Mouse (Mus musculus): ENCODE data around the gene Llgl2.

Gene Llgl2

DNA sequence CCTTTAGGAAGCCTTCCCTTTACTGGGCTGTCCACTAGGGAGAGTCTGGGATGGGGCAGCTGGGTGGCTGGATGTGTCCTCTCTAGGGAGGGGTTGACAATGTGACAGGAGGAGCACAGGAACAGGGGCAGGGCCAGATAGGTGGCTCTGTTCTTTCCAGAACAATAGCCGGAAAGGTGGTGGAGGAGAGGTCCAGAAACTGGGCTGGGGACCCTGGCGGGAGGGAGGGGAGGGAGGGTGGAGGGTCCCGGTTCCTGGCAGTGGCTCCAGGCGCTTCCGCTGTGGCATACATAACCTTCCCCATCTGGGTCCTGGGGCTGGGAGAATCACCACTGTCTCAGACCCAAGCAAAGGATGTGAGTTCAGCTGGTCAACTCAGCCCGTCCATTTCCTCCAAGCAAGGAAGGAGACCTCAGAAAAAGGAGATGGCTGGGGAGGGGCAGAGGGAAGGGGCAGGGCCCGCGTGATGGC, 14.5 kb upstream of the Llgl2 start:
- DNase-seq = peak; percentile 79

DNA sequence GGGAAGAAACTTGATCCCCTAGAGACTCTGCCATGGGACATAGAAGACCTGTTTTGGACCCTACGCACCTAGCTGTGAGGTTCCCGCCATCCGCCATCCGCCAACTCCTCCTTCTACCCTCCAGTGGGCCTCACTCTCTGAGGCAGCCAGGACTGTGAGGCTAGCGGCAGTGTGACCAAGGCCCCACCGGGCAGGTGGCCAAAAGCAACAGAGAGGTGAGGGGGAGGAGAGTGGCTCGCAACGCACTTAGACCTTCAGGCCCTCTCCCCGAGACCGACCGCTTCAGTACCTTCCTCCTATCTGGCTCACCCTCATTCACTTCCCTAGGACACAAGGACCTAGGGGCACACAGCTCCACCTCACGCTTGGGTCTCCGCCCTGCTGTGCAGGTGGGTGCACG, 13.5 kb upstream of the Llgl2 start:
- DNase-seq = peak; percentile 89

DNA sequence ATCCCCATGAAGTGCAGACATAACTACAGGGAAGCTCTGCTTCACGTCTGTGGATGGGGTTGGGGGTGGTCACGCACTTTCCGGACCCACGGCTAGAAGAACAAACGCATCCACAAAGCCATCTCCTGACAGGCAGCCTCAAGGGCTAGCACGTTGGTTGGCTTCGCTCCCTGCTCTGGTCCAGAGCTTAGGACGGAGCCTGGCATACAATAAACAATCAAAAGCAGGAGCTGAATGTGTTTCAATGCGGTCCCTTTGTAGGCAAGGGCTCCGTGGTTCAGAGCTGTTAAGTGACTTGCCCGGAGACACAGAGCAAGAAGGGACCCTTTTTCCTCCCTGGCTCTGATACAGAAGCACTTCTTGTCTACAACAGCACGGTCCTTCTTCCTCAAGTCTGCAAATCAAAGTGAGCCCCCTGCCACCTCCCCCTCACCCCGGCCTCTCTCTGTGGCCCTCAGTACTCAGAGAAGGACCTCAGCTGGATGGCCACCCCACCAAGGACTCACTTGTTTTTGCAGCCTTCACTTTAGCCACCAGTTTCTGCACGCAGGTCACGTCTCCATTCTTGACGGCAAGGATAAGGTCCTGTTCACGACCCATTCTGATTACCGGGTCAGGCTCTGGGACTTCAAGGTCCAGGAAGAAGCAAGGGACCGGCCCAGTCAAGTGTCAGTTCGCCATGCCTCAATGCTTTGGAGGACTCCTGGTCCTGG, 12.3 kb upstream of the Llgl2 start:
- DNase-seq = no peak

DNA sequence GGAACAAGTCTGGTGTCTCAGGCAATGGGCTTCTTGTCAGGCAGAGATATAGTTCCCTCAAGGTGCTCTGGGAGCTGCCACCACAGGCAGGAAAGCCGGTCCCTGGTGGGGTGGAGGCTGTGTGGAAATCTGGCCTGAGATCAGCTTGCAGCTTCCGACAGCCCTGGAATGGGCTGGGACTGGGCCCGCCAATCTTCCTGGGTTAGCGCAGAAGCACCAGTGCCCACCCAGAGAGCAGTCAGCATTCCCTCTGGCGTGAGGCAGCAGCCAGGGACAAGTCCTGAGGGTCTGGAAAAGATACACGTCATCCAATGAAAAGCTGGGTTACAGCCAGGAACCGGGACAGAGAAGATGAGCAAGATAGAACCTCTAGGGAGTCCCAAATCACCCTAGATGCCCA, 11.8 kb upstream of the Llgl2 start:
- peak; percentile 76 for DNase-seq

DNA sequence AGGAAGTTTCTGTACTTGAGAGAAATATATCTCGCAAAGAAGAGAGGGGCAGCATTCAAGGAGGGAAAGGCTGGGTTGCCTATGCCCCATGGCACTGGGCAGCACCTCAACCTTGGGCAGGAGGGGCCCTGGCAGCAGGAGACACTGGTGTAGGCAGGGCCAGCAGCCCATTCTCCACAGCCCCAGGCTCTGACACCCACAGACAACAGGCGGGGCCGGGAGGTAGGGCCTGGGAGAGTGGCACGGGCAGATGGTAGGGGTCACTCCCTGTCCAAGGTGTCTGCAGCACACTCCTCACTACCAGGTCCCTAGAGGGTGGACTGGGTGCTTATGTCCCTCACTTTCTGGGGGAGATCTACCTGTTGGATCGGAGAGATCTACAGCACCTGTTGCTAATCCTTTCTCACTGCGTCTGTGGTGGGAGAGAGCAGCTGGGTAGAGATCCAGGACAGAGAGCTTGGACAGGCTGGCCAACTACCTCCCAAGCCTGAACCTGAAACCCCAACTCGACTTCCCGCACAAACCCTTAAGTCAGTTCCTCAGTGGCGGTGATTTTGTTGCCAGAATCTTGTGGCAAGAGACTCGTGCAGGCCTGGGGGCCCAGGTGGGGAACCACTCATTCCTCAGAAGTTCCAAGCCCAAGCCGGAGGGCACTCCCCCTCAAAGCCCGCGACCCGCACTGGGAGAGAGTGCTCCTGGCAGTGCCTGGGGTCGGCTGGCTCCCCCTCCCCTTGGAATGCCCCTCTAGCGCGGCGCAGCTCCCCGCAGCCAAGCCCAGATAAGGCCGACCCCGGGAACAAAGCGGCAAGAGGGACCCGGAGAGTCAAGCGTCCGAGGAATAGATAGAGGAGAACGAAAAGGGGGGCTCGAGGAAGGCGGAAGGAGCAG, 11.1 kb upstream of the Llgl2 start:
- DNase-seq = peak; percentile 53

DNA sequence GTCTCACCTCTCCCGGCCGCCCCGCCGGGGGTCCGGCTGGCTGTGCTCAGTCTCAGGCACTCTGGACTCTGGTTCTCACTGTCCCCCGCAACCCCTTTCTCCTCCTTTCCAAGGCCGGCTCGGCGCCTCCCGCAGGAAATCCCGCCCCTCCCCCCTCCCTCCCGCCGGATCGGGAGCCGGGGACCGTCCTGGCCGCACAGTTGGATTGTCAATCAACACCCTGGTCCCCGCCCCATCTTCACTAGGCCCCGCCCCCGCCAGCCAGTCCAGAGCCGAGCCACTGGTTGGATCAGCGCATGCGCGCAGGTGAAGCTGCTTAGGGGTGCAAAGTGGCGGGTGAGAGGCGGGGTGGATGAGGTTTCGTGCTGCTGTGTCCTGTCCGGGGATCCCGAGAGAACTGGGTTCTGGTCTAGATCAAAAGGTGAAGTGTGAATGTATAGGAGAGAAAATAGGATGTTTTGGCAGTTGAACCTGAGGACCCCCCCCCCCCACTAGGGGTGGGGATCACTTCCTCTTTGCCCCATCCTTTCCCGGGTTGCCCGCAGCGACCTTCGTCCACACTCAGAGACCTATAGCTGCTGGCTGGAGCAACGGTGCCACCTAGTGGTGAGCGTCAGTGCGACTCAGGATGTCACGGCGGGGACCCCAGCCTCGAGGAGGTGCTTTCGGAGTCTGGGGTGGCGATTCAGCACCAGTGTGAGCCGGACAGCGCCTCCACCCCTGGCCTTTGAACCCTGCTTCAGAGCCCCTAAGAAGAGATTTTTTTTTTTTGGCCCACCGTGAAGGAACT, 10.1 kb upstream of the Llgl2 start, which contains the start of gene Caskin2:
Caskin2 (minus strand) TSS at position 133 of the 790 bp plus-strand sequence.
- peak; percentile 99 for DNase-seq

DNA sequence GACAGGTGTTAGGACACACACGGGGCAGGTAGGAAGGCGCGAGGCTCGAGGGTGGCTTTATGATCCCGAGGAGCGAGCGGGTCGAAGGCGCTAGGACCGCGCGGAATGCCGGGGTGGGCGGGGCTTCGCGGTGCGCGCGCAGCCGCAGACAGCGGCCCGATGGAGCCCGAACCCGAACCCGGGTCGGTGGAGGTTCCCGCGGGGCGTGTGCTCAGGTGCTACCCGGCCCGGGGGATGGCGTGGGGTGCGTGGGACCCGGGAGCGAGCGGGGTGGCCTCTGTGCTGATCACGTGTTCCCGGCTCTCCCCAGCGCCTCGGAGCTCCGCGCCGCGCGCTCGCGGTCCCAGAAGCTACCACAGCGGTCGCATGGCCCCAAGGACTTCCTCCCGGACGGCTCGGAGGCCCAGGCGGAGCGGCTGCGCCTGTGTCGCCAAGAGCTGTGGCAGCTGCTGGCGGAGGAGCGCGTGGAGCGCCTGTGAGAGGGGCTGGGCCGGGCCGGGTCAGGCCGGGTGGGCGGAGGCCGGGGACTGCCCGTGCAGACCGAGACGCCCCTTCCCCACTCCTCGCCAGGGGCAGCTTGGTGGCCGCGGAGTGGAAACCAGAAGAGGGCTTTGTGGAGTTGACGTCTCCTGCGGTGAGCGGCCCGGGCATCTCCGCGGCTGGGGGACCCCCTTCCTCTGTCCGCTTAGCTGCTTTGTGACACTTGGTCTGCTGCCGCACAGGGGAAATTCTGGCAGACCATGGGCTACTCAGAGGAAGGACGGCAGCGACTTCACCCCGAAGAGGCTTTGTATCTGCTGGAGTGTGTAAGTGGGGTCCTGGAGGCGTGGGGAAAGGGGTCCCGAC, 9.0 kb upstream of the Llgl2 start, which contains the start of gene Tsen54:
Tsen54 (plus strand) TSS at position 120 of the 846 bp plus-strand sequence.
- peak; percentile 93 for DNase-seq

DNA sequence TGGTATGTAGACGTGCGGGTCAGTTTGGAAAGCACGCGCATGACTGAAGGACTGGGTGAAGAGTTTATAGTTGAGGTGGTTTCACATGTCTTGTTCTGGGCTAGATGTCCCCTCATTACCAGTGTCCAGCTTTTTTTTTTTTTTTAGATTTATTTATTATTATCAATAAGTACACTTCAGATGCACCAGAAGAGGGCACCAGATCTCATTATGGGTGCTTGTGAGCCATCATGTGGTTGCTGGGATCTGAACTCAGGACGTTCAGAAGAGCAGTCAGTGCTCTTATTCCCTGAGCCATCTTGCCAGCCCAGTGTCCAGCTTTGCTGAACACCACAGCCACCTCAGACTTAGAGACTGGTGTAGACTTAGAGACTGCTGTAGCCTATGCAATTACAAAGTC, 6.5 kb upstream of the Llgl2 start:
- DNase-seq = no peak

DNA sequence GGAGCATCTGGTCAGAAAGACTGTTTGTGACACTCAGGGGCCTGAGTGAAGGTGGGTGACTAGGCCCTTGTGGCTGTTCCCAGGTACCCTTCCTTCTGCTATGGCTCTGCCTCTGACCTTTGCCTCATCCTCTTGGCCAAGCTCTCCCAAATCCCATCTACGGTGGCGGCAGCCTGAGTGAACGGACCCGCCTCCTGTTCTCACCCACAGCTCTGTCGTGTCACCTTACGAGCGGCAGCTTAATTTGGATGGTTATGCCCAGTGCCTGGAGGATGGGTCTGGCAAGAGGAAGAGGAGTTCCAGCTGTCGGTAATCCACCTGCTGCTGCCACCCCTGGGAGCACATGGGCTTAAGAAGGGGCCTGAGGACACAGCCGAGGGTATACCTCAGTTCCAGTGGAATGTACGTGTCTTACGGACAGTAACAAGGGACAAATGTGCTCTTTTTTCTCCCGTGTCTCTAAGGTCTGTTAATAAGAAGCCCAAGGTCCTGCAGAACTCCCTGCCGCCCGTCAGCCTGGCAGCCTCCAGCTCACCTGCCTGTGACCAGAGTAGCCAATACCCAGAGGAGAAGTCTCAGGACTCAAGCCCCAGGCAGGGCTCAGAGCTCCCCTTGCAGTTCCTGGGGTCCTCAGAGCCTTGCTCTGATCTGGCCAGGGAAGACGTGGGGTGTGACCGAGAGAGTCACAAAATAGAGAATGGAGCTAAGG, 3.8 kb upstream of the Llgl2 start:
- DNase-seq = no peak

DNA sequence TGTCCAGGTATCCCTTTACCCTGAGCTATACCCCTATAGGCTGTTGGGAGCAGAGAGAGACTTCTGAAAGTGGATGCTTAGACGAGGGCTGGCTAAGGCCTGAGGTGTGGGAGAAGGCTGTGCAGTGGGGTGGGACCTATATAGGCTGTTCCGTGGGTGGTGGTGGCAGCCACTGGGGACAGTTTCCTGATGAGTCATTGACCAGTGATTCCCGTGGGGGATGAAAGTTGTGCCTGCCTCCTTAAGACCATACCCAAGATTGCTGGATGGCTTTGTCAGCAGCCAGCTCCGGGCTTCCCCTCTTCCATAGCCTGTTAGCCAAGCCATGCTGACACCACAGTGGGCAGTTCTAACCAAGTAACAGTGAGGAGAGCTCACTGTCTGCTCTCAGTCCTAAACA, 2.8 kb upstream of the Llgl2 start:
- no peak for DNase-seq

DNA sequence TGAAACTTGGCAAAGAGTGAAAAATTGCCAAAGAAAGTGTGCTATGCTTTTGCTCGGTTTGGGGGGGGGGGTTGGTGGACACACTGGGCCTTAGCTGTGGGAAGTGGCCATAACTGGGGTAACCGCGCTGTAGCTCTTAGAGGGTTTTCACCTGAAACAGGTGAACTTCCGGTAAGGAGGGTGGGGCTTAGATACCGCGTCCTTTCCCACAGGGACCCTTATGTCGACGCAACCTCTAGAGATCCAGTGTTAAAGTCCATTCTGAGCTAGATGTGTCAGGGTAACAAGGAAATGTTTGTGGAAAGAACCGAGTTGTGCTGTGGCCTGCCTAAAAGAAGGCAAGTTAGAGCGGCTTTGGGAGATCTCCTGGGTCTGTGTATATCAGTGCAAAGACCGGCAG, 964 bp downstream of the Llgl2 start:
- DNase-seq = no peak

DNA sequence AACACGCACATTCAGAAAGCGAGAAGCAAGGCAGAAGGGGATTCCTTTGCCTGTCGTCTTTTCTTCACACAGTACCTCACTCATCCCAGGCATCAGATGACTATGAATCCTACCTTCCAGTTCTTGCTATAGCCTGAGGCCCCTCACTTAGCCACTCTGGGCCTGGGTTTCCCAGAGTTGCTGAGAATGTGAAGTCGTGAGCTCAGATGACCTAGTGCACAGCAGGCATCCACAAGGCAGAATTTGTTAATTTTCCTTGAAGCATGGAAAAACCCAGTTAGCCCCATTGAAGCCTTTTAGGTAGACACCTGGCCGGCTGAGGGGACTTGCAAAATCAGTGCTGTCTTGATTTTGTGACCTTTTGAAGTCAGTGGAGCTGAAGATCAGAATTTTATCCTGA, 2.6 kb downstream of the Llgl2 start:
- no peak for DNase-seq

DNA sequence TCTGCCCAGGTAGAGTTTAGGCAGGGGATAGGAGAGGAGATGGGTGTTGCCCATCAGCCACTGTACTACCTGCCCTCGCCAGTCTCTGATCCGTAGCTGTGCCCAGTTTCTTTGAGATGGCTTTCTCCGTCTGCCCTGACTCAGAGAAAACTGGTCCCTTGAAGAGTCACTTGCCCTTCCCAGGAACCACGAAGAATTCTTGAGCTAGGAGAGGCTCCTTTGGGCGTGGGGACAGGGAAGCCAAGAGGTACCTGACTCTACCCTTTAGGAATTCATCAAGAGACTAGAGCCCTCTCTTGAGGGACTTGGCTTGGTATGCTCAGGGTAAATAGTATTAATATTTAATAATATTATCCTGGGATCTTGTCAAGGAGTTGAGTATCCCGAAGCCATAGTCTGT, 3.8 kb downstream of the Llgl2 start:
- DNase-seq = no peak

DNA sequence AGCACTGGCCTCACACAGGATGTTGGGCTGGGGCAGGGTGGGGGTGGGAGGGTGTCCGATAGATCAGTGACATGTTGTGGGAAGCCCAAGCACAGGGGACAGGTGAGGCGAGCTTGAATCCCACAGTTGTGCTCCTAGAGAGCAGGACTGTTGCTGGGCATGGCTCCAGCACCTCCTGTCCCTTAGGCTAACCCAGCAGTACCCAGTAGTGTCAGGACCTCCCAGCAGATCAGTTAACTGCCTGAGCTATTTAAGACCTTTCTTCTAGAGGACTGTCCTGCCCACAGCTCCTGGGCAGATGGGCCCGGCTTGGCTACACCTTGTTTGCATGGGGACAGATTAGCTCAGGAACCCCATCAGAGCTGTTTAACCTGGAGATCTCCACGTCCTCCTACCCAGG, 5.2 kb downstream of the Llgl2 start:
- no peak for DNase-seq

DNA sequence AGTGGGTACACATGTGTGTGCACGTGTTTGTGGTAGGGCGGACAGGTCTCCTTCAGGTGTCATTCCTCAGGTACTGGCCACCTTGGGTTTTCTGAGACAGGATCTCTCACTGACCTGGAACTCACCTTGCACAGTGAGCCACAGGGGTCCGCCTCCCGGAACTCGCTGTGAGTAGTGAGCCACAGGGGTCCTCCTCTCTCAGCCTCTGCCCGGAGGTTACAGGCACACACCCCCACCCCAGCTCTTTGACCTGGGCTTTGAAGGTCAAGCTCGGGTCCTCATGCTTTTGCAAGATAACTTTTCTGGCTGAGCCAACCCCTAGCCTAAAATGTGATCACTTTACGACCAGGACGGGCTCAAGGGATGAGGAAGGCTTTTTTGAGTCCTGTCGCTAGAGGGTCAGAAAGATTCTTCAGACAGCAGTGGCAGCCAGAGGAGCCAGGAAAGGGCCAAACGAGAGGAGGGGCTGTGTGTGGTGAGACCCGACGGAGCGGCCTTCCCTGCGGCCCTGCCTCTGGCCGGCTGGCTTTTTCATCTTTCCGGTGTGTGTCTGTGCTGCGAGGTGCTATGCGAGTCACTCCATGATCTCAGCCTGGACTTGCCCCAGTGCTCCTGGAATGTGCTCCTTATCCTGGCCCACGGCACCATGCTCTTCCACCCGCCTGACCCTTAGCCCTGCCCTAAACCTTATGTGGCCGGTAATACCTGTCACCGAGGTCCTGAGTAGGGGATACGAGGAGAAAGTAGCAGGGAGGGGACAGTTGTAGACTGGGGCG, 6.9 kb downstream of the Llgl2 start:
- DNase-seq = peak; percentile 62

DNA sequence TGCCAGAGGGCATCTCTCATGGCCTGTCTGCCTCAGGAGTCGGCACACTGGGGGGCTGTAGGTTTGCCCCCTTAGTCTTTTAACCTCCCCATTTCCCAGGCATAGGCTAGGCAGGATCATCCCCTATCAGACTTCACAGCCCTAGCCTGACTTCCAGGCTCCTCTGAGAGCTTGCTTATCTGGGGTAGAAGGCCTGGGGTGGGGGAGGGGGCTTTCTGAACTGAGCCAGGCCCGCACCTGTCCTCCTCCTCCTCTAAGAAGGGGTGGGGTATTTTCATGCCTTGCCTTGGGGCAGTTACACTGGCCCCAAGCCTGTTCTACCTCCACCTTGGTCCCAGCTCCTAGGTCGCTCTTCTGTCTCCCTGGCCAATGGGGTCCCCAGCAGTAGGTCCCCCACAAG, 7.7 kb downstream of the Llgl2 start:
- DNase-seq = no peak

DNA sequence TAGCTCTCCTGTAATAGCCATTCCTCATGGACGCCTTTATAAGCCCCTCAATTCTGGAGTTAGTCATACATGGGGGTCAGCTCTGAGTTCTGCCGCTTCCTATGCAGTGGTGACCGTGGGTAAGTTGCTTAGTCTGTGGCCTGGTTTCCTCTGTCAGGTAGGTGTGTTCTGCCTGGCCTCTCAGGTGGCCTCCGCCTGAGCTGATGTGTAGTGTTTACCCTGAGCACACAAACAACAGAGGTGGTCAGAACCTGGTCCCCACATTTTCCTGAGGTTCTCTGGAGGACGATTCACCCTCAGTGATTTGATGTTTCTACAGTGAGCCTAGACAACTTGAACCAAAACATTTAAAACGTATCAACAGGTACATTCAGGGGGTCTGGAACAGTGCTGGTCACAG, 8.2 kb downstream of the Llgl2 start:
- DNase-seq = no peak

DNA sequence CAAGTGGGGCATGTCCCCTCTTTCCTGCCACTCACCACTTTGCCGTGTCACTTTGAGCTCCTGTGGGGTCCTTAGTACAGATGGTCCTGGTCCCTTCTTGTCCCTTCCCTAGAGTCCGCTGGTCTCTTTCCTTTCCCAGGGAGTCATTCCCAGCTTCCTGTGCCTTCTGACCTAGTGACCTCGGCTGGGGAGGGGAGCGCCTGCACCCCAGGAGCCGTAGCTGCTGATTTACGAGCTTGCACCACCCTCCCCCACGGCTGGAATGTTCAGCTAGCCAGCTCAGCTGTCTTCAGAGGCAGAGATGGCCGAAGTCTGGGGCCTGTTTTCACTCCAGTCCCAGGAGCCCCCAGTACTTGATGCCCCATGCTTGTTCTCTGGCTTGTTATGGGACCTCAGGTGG, 8.7 kb downstream of the Llgl2 start:
- peak; percentile 95 for DNase-seq

DNA sequence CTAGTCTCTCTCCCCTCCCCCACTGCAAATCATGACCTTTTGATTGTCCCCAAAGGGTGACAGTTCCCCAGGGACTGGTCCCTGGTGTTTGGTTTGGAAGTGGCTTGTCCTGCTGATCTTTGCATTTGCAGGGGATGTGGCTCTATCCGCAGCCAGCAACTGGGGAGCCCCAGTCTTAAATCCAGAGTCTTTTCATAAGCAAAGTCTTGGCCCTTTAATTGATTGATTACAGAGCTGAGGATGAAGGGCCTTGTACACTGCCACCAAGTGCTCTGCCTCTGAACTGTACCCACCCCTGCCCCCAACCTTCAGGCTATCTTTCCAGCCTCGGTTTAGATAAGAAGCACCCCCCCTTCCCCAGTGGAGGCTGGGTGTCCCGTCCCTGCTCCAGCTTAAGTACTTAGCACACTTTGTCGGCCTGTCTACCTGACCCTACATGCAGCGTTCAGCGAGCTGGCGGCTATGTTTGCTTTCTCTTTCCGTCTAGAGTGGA, 9.2 kb downstream of the Llgl2 start:
- peak; percentile 77 for DNase-seq

DNA sequence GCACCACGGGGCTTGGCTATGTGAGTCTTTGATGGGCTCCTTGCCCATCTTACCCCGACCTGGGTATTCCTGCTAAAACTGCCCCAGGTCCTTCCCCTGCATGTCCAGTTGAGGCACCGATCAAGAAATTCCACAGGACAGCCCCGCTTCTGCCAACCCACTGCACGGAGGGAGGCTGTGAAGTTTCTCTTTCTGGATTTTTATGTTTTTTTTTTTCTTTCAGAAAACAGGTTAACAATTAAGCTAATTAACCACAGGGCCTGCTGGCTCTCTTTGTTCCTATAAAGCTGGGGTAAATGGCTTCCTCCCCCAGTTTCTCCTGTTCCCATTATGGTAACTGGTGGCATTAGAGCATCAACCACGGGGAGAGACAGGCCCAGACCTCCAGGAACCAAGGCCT, 10.2 kb downstream of the Llgl2 start:
- DNase-seq = peak; percentile 62
